Mouse (Mus musculus) macrophage (primary cell): ENCODE results near the gene Marc1. TPM values are rescaled to one million over a fixed set of nuclear protein-coding genes. Genes with fewer than 3 reads are reported as not detected.

Source experiments
- H3K27ac ChIP-seq: fragments of 350-480 bp; formaldehyde crosslinking; 2 replicates; pipeline ENCODE4 v1.9.0; 2021
- H3K36me3 ChIP-seq: fragments of 350-480 bp; formaldehyde crosslinking; 2 replicates; pipeline ENCODE4 v1.9.0; 2021; ENCODE audit errors: inconsistent target
- H3K4me3 ChIP-seq: fragments of 350-480 bp; formaldehyde crosslinking; 2 replicates; pipeline ENCODE4 v1.9.0; 2021; ENCODE audit errors: inconsistent target
- H3K79me2 ChIP-seq: fragments of 350-480 bp; formaldehyde crosslinking; 2 replicates; pipeline ENCODE4 v1.9.0; 2021; ENCODE audit errors: inconsistent target
- WGBS: methylation state at CpG from one replicate; pipeline ENCODE4 v1.1.7; 2026; ENCODE audit warnings: inconsistent platforms; ENCODE audit not compliant: missing documents; 5-methylcytosine and 5-hydroxymethylcytosine counted together
- polyA plus RNA-seq: library from polyadenylated mRNA; stranded (reverse); fragments of 250-400 nt; gene quantifications from 3 replicates; pipeline ENCODE4 v1.2.4, GENCODE M21; 2018; ENCODE audit warnings: inconsistent platforms

Gene Marc1
- polyA plus RNA-seq, 1 experiment from 2014 or later = not detected

GRCm38 (mm10) chr1:184837649-184838048, 26.5 kb upstream of the Marc1 start:
- H3K27ac ChIP-seq = no peak overlapping the region
- WGBS = 72% methylated on average over 4 of the region's 4 CpGs
- peaks cover 31% of the 10 kb centered on the region for H3K36me3 ChIP-seq
- H3K4me3 ChIP-seq = no peak overlapping the region
- H3K79me2 ChIP-seq = peaks cover 17% of the 10 kb centered on the region

- Histone ChIP-seq H3K27ac (no peak overlapping the region), H3K36me3 (peaks cover 44% of the 10 kb centered on the region), H3K79me2 (peaks cover 4% of the 10 kb centered on the region; the same call in 1 of the 2 replicates), H3K4me3 (no peak overlapping the region)
- WGBS = 93% methylated on average over 5 of the region's 5 CpGs
These were observed 25.2 kb upstream of the Marc1 start for GRCm38 (mm10) chr1:184836350-184836749.

- 98% methylated on average over 7 of the region's 7 CpGs for WGBS
- Histone ChIP-seq H3K79me2 (no peaks in the 10 kb centered on the region), H3K36me3 (peaks cover 38% of the 10 kb centered on the region), H3K4me3 (no peak overlapping the region), H3K27ac (no peak overlapping the region)
These were observed 22.4 kb upstream of the Marc1 start for GRCm38 (mm10) chr1:184833499-184833898.

- no peaks in the 10 kb centered on the region for H3K79me2 ChIP-seq
- WGBS = 95% methylated on average over 10 of the region's 10 CpGs
- H3K4me3 ChIP-seq = no peak overlapping the region
- no peak overlapping the region for H3K27ac ChIP-seq
- H3K36me3 ChIP-seq = peaks cover 40% of the 10 kb centered on the region
These were observed 21.1 kb upstream of the Marc1 start for GRCm38 (mm10) chr1:184832211-184832610.

GRCm38 (mm10) chr1:184829897-184830296, 18.8 kb upstream of the Marc1 start:
- H3K36me3 ChIP-seq = peaks cover 44% of the 10 kb centered on the region
- 96% methylated on average over 8 of the region's 8 CpGs for WGBS
- no peaks in the 10 kb centered on the region for H3K79me2 ChIP-seq
- no peak overlapping the region for H3K4me3 ChIP-seq
- no peak overlapping the region for H3K27ac ChIP-seq

- Histone ChIP-seq H3K4me3 (no peak overlapping the region), H3K27ac (no peak overlapping the region), H3K79me2 (no peaks in the 10 kb centered on the region), H3K36me3 (peaks cover 29% of the 10 kb centered on the region)
- 92% methylated on average over 23 of the region's 23 CpGs for WGBS
These were observed 16.1 kb upstream of the Marc1 start for GRCm38 (mm10) chr1:184827175-184827701.

- no peak overlapping the region for H3K27ac ChIP-seq
- no peaks in the 10 kb centered on the region for H3K79me2 ChIP-seq
- peaks cover 21% of the 10 kb centered on the region for H3K36me3 ChIP-seq
- 41% methylated on average over 11 of the region's 11 CpGs for whole genome bisulfite sequencing
- no peak overlapping the region for H3K4me3 ChIP-seq
These were observed 14.0 kb upstream of the Marc1 start for GRCm38 (mm10) chr1:184825093-184825492.

GRCm38 (mm10) chr1:184824439-184824851, 13.3 kb upstream of the Marc1 start:
- 25% methylated on average over 11 of the region's 12 CpGs for WGBS
- Histone ChIP-seq H3K27ac (no peak overlapping the region), H3K79me2 (no peaks in the 10 kb centered on the region), H3K4me3 (no peak overlapping the region), H3K36me3 (peaks cover 21% of the 10 kb centered on the region)

- peaks cover 33% of the 10 kb centered on the region for H3K36me3 ChIP-seq
- 87% methylated on average over 9 of the region's 11 CpGs for WGBS
- H3K4me3 ChIP-seq = no peak overlapping the region
- H3K79me2 ChIP-seq = no peaks in the 10 kb centered on the region
- H3K27ac ChIP-seq = no peak overlapping the region
These were observed 11.6 kb upstream of the Marc1 start for GRCm38 (mm10) chr1:184822678-184823077.

- H3K36me3 ChIP-seq = peaks cover 44% of the 10 kb centered on the region
- no peak overlapping the region for H3K27ac ChIP-seq
- H3K4me3 ChIP-seq = no peak overlapping the region
- no peaks in the 10 kb centered on the region for H3K79me2 ChIP-seq
- 87% methylated on average over 6 of the region's 6 CpGs for WGBS
These were observed 6.7 kb upstream of the Marc1 start for GRCm38 (mm10) chr1:184817768-184818167.

- WGBS = 92% methylated on average over 8 of the region's 8 CpGs
- Histone ChIP-seq H3K36me3 (peaks cover 14% of the 10 kb centered on the region; the same call in 1 of the 2 replicates), H3K27ac (no peak overlapping the region), H3K4me3 (no peak overlapping the region), H3K79me2 (no peaks in the 10 kb centered on the region)
These were observed 670 bp upstream of the Marc1 start for GRCm38 (mm10) chr1:184811716-184812250.

GRCm38 (mm10) chr1:184809578-184810001, 1.5 kb downstream of the Marc1 start:
- 93% methylated on average over 6 of the region's 6 CpGs for WGBS
- no peak overlapping the region for H3K4me3 ChIP-seq
- H3K79me2 ChIP-seq = no peaks in the 10 kb centered on the region
- H3K27ac ChIP-seq = no peak overlapping the region
- H3K36me3 ChIP-seq = peaks cover 13% of the 10 kb centered on the region; the same call in 1 of the 2 replicates

- Histone ChIP-seq H3K79me2 (no peaks in the 10 kb centered on the region), H3K36me3 (peaks cover 9% of the 10 kb centered on the region; the same call in 1 of the 2 replicates), H3K4me3 (no peak overlapping the region), H3K27ac (peak overlapping the region; percentile 59)
- WGBS = 45% methylated on average over 17 of the region's 17 CpGs
These were observed 2.6 kb downstream of the Marc1 start for GRCm38 (mm10) chr1:184808418-184809012.

GRCm38 (mm10) chr1:184807627-184808417, 3.3 kb downstream of the Marc1 start:
- H3K79me2 ChIP-seq = no peaks in the 10 kb centered on the region
- H3K36me3 ChIP-seq = peaks cover 2% of the 10 kb centered on the region; the same call in 1 of the 2 replicates
- H3K27ac ChIP-seq = peak overlapping the region; percentile 59
- no peak overlapping the region for H3K4me3 ChIP-seq
- 20% methylated on average over 15 of the region's 15 CpGs for WGBS

GRCm38 (mm10) chr1:184807123-184807522, 4.0 kb downstream of the Marc1 start:
- WGBS = 81% methylated on average over 6 of the region's 7 CpGs
- no peak overlapping the region for H3K27ac ChIP-seq

More at GRCm38 (mm10) chr1:184807123-184807522, 4.0 kb downstream of the Marc1 start:
- Histone ChIP-seq H3K4me3 (no peak overlapping the region), H3K36me3 (no peaks in the 10 kb centered on the region; the same call in 1 of the 2 replicates), H3K79me2 (no peaks in the 10 kb centered on the region)
